Mouse (Mus musculus) lung, postnatal 0 days (tissue): ENCODE measurements around the gene Agbl1. TPM values are rescaled to one million over a fixed set of nuclear protein-coding genes. Genes with fewer than 3 reads are reported as not detected.
"Not testable (repeated sequence)": the region's sequence is repeated elsewhere in the genome, so short reads cannot be mapped to it uniquely, and the experiment has no call there.

Source experiments
- ATAC-seq: fragments of 200-750 bp; cut with Nextera tagmentation; 2 replicates; pipeline ENCODE4 v1.8.0; 2017; ENCODE audit warnings: moderate library complexity
- DNase-seq: peaks from one replicate; pipeline ENCODE4 v3.0.0-alpha.2; 2016; ENCODE audit warnings: low spot score
- H3K27ac ChIP-seq: fragments of 300-500 bp; sonication (generic); 2 replicates; pipeline ENCODE4 v1.5.1; 2014; ENCODE audit warnings: antibody characterized with exemption, mild to moderate bottlenecking, low read length, mixed read lengths
- H3K27me3 ChIP-seq: fragments of 300-500 bp; sonication (generic); replicated peaks from 2 replicates; pipeline ENCODE4 v1.6.1; 2014; ENCODE audit warnings: low read length, mixed read lengths; ENCODE audit not compliant: insufficient read depth
- H3K36me3 ChIP-seq: fragments of 300-500 bp; sonication (generic); 2 replicates; pipeline ENCODE4 v1.6.1; 2014; ENCODE audit warnings: low read length, mixed read lengths; ENCODE audit not compliant: insufficient read depth
- H3K4me1 ChIP-seq: fragments of 300-500 bp; sonication (generic); 2 replicates; pipeline ENCODE4 v1.6.1; 2014; ENCODE audit warnings: antibody characterized with exemption, low read depth, low read length, mixed read lengths; ENCODE audit not compliant: insufficient read depth
- H3K4me2 ChIP-seq: fragments of 300-500 bp; sonication (generic); replicated peaks from 2 replicates; pipeline ENCODE4 v1.6.1; 2014; ENCODE audit warnings: low read depth, mild to moderate bottlenecking, low read length, moderate library complexity, mixed read lengths
- H3K4me3 ChIP-seq: fragments of 300-500 bp; sonication (generic); 2 replicates; pipeline ENCODE4 v1.5.1; 2014; ENCODE audit warnings: low read depth, low read length
- H3K9ac ChIP-seq: fragments of 300-500 bp; sonication (generic); replicated peaks from 2 replicates; pipeline ENCODE4 v1.6.1; 2014; ENCODE audit warnings: low read depth, mild to moderate bottlenecking
- H3K9me3 ChIP-seq: fragments of 300-500 bp; sonication (generic); 2 replicates; pipeline ENCODE4 v1.6.1; 2016; ENCODE audit warnings: low read length, mixed read lengths
- CTCF ChIP-seq: IDR thresholded peaks from 2 replicates; pipeline ENCODE4 v1.5.1; 2016; ENCODE audit warnings: antibody characterized with exemption, mild to moderate bottlenecking
- EP300 ChIP-seq: IDR thresholded peaks from 2 replicates; pipeline ENCODE4 v1.6.1; 2016; ENCODE audit warnings: antibody characterized with exemption, mild to moderate bottlenecking, control low read depth
- WGBS: fragments of 180-500 bp; shearing (Covaris S2); extraction: QIAGEN DNeasy Blood & Tissue Kit; methylation state at CpG from one replicate; pipeline ENCODE4 v1.1.7; 2014; 5-methylcytosine and 5-hydroxymethylcytosine counted together
- polyA plus RNA-seq: library from polyadenylated mRNA; unstranded; fragments of >200 nt; fragmentation: Nextera tagmentation; extraction: Ambion mirVana; gene quantifications from 2 replicates; pipeline ENCODE4 v1.2.1, GENCODE M21; 2015

Agbl1 gene
- polyA plus RNA-seq, 1 experiment from 2014 or later = not detected

DNA sequence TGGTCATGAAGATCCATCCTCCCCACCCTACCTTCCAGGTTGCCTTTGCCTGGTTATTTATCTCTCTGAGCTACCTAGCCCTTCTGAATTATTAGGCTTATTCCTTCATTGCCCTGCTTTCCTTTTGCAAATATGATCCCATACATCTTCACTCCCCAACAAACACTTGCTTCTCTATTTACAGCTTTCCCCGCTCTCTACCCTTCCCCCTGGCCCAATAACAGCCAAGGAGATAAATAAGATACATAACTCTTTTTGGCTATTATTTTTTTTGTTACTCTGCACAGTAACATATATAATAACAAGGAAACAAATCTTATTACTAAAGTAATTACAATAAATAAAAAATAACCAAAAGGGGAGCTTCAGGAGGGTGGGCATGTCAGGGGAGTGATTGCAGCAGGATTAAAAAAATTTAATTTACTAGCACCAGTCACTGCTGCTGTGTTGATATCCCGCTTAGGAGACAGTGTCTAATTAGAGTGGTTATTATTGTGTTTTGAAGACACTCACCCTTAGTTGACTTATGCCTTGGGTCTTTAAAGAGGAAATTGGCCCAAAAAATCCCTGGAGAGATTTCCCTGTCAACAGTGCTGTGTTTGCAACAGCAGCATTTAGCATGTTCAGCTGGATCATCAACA is 370.5 kb downstream of the Agbl1 start:
- 74% methylated on average over 2 of the region's 2 CpGs for WGBS
- Histone ChIP-seq H3K4me2 (no peak overlapping the region), H3K9ac (no peak overlapping the region), H3K27me3 (no peaks in the 10 kb centered on the region), H3K36me3 (no peaks in the 10 kb centered on the region), H3K4me3 (no peak overlapping the region), H3K4me1 (no peaks in the 10 kb centered on the region), H3K27ac (no peak overlapping the region), H3K9me3 (no peaks in the 10 kb centered on the region)
- TF ChIP-seq EP300 = no peak
- no peak for TF ChIP-seq CTCF
- ATAC-seq = no peak
- no peak for DNase-seq

DNA sequence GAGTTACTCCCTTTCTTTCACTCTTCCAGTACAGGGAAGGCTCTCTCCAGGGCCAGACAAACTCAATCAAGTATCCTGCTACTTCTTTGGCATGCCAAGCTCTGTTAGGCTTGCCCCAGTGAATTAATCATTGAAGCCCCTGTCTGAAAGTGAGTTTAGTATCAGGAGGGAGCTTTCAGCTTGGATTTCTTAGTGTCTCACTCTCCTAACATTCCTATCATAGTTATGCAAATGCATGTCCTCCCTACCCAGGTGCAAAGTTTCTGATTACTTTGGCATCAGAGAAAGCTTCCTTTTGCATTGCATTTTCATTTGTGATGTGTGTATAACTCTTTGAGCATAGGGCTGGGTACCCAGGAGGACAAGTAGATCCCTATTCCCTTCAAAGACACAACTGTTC is 399.8 kb downstream of the Agbl1 start:
- TF ChIP-seq EP300 (no peak), CTCF (no peak)
- no peak overlapping the region for H3K27ac ChIP-seq
- no peak for DNase-seq
- no peak for ATAC-seq
- H3K4me2 ChIP-seq = no peak overlapping the region
- H3K4me3 ChIP-seq = no peak overlapping the region
- no peaks in the 10 kb centered on the region for H3K4me1 ChIP-seq
- H3K27me3 ChIP-seq = no peaks in the 10 kb centered on the region
- H3K36me3 ChIP-seq = no peaks in the 10 kb centered on the region
- no peak overlapping the region for H3K9ac ChIP-seq
- no peaks in the 10 kb centered on the region for H3K9me3 ChIP-seq

DNA sequence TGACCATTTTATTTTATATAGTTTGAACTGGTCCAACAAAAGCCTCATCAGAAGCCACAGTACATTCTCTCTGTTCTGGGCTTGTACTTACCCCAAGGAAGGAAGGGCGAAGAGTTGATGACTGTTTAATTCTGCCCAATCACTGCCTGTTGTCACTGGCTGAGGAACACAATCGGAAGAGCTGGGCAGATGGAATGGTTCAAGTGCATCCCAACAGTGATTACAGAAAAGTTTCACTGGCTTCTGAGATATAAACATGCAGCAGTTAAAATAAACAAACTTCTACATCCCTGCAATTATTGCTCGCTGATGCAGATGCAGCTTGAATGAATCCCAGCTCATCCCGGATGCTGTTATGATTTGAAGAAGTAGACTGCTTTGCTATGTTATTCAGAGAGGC is 421.3 kb downstream of the Agbl1 start:
- Histone ChIP-seq H3K9me3 (no peaks in the 10 kb centered on the region), H3K4me3 (no peak overlapping the region), H3K4me1 (no peaks in the 10 kb centered on the region), H3K27ac (no peak overlapping the region), H3K27me3 (no peaks in the 10 kb centered on the region), H3K9ac (no peak overlapping the region), H3K36me3 (no peaks in the 10 kb centered on the region), H3K4me2 (no peak overlapping the region)
- ATAC-seq (peak; percentile 43; the same call in 1 of the 2 replicates), DNase-seq (peak; percentile 20)
- no peak for TF ChIP-seq EP300
- TF ChIP-seq CTCF = no peak
- WGBS = 50% methylated on average over 4 of the region's 4 CpGs

DNA sequence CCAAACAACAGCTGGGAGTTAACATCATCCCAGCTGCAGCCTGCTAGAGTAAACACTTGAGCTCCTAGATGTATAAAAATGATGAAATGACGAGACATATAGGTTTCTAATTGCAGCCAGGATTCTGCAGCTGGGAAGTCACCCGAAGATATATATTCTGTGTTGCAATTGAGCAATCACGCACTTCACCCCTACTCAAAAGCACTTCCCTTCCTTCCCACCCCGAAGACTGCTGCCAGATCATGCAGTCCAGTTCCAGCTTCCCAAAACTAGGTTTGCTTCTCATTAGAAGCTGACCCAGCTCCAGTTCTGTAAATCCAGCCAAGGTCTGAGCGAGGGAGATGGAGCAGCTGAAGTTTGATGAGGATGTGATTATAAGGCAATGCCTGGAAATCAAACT is 431.4 kb downstream of the Agbl1 start:
- ATAC-seq = peak; percentile 83
- Histone ChIP-seq H3K4me2 (no peak overlapping the region), H3K36me3 (no peaks in the 10 kb centered on the region), H3K9ac (no peak overlapping the region), H3K4me3 (no peak overlapping the region), H3K27me3 (no peaks in the 10 kb centered on the region), H3K27ac (no peak overlapping the region), H3K4me1 (no peaks in the 10 kb centered on the region), H3K9me3 (no peaks in the 10 kb centered on the region)
- WGBS = 27% methylated on average over 5 of the region's 5 CpGs
- peak; percentile 79 for DNase-seq
- TF ChIP-seq EP300 (no peak; the same call in none of the 2 replicates), CTCF (no peak)

DNA sequence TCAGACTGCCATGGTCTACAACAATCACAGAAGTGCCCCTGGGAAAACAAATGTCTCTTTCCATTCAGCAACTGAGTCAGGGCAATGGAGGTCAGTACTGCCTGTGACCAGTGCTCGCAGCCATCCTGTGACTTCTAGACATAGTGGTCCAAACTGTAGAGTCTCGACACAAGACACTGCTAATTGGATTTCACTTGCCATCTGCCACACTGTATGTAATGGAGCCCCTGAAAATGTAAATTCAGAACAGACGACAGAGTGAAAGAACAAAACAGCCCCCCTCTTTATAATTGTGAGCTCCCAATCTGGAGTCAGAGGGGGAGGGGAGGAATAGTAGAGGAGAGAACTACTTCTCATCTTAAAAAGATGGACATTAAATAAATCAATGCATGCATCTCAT is 445.2 kb downstream of the Agbl1 start:
- no peaks in the 10 kb centered on the region for H3K27me3 ChIP-seq

DNA sequence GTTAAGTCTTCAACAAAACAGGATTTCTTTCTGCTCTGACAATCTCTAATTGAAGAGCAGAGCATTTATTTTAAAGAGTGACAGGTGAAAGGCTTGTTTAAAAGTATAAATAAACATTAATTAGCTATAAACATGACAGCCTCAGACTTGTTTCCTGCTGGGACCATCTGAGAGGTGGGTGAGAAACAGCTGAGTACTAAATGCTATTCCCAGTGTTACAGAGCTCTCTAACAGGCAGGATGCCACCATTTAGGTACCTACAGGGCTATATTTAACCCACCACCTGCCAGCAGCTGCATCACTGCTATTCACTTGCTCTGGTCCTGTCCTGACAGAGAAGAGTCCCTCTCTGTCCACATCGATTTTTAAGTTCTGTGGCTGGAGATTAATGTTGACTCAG is 471.5 kb downstream of the Agbl1 start:
- H3K9me3 ChIP-seq = no peaks in the 10 kb centered on the region
- H3K27ac ChIP-seq = no peak overlapping the region
- DNase-seq = no peak
- 57% methylated on average over 1 of the region's 1 CpGs for WGBS
- no peaks in the 10 kb centered on the region for H3K27me3 ChIP-seq
- H3K36me3 ChIP-seq = no peaks in the 10 kb centered on the region
- TF ChIP-seq EP300 (no peak), CTCF (no peak)
- ATAC-seq = no peak
- H3K4me2 ChIP-seq = no peak overlapping the region
- H3K9ac ChIP-seq = no peak overlapping the region
- H3K4me1 ChIP-seq = no peaks in the 10 kb centered on the region
- no peak overlapping the region for H3K4me3 ChIP-seq

More for the DNA sequence above, 445.2 kb downstream of the Agbl1 start:
- no peak overlapping the region for H3K9ac ChIP-seq
- H3K4me1 ChIP-seq = no peaks in the 10 kb centered on the region
- H3K4me2 ChIP-seq = no peak overlapping the region
- no peak for ATAC-seq
- no peak overlapping the region for H3K4me3 ChIP-seq
- H3K9me3 ChIP-seq = no peaks in the 10 kb centered on the region
- no peak overlapping the region for H3K27ac ChIP-seq
- no peak for DNase-seq
- H3K36me3 ChIP-seq = no peaks in the 10 kb centered on the region
- TF ChIP-seq EP300 (no peak), CTCF (no peak)
- 72% methylated on average over 3 of the region's 3 CpGs for WGBS

DNA sequence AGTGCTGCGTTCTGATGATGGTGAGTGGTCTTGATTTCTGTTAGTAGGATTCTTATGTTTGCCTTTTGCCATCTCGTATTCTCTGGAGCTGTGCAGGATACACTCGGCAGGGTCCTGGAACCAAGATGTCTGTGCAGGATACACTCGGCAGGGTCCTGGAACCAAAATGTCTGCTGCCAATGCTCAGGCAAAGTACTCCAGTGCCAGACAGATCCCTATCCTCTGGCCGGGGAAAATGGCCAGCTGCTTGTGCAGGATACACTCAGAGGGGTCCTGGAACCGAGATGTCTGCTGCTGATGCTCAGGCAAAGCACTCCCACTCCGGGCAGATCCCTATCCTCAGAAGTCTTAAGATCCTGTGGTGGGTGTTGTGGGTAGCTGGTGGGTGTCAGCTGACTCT is 502.5 kb downstream of the Agbl1 start:
- not testable (repeated sequence) for H3K4me3 ChIP-seq, H3K27me3 ChIP-seq, DNase-seq, H3K27ac ChIP-seq, H3K36me3 ChIP-seq, H3K9ac ChIP-seq, H3K4me2 ChIP-seq, H3K4me1 ChIP-seq, H3K9me3 ChIP-seq, ATAC-seq
- WGBS = 88% methylated on average over 7 of the region's 7 CpGs
